In genomic region chr12:119303618-119304017, GRCm38 (mm10) we compare ENCODE assay signal across 27 mouse cellular contexts. TPM values are rescaled to one million over a fixed set of nuclear protein-coding genes. Genes with fewer than 3 reads are reported as not detected.
"Had no signal": no experiment of that assay in that cellular context is flagged by ENCODE, and none has a peak within 500 bp of the region (broad histone marks: within the 10 kb centered on the region; RNA-seq: fewer than 3 reads in every experiment).

No protein-coding gene starts in this region.

- H3K9me3 ChIP-seq: heart, embryonic 10.5 days; heart, embryonic 12.5 days; hindbrain, embryonic 10.5 days; hindbrain, embryonic 12.5 days; intestine, embryonic 15.5 days; kidney, embryonic 15.5 days; limb, embryonic 13.5 days; limb, embryonic 15.5 days had no signal

- H3K27ac ChIP-seq: heart, embryonic 10.5 days; hindbrain, embryonic 10.5 days; hindbrain, embryonic 12.5 days; hindbrain, embryonic 14.5 days; intestine, embryonic 15.5 days; kidney, embryonic 15.5 days; kidney, postnatal 0 days; limb, embryonic 13.5 days; limb, embryonic 15.5 days had no signal

- H3K27me3 ChIP-seq: heart, embryonic 12.5 days; hindbrain, embryonic 12.5 days; intestine, embryonic 15.5 days; kidney, embryonic 15.5 days; limb, embryonic 13.5 days; limb, embryonic 15.5 days had no signal

- DNase-seq: gastrocnemius, postnatal 14 days; gastrocnemius, postnatal 36 days; heart, adult 18-20 months; heart, postnatal 10 days; heart, postnatal 4 days; kidney, adult 11 months; kidney, adult 2 months; kidney, adult 9 months; kidney, postnatal 14 days; kidney, postnatal 36 days; layer of hippocampus, adult 9-11 months; layer of hippocampus, postnatal 36 days; left cerebral cortex, postnatal 4 days had no signal

- H3K4me2 ChIP-seq: heart, embryonic 12.5 days; hindbrain, embryonic 12.5 days; hindbrain, embryonic 14.5 days; intestine, embryonic 15.5 days; kidney, embryonic 15.5 days; limb, embryonic 13.5 days; limb, embryonic 15.5 days had no signal

- H3K36me3 ChIP-seq: heart, embryonic 10.5 days; heart, embryonic 12.5 days; hindbrain, embryonic 10.5 days; hindbrain, embryonic 12.5 days; intestine, embryonic 15.5 days; kidney, embryonic 15.5 days; limb, embryonic 13.5 days; limb, embryonic 15.5 days had no signal

- ATAC-seq: forebrain, embryonic 16.5 days; hindbrain, embryonic 16.5 days; inflammation-experienced regulatory T-cells, adult 6 months; intestine, embryonic 15.5 days had no signal

- H3K9ac ChIP-seq: heart, embryonic 12.5 days; hindbrain, embryonic 12.5 days; hindbrain, embryonic 14.5 days; intestine, embryonic 15.5 days; kidney, embryonic 15.5 days; limb, embryonic 13.5 days; limb, embryonic 15.5 days had no signal

- H3K4me3 ChIP-seq: heart, embryonic 10.5 days; heart, embryonic 12.5 days; hindbrain, embryonic 10.5 days; hindbrain, embryonic 12.5 days; intestine, embryonic 15.5 days; kidney, embryonic 15.5 days; limb, embryonic 13.5 days; limb, embryonic 15.5 days had no signal

- H3K4me1 ChIP-seq: heart, embryonic 10.5 days; heart, embryonic 12.5 days; hindbrain, embryonic 10.5 days; hindbrain, embryonic 12.5 days; intestine, embryonic 15.5 days; kidney, embryonic 15.5 days; limb, embryonic 13.5 days; limb, embryonic 15.5 days had no signal

RNA-seq across cellular contexts. Expression of gene Macc1, which starts 10.5 kb away (rescaled TPM):
- polyA plus RNA-seq: forebrain, embryonic 16.5 days; heart, embryonic 14.5 days; hindbrain, embryonic 14.5 days; hindbrain, embryonic 16.5 days; inflammation-experienced regulatory T-cells, adult 6 months had no signal
